Mouse (Mus musculus) embryonic fibroblast, embryonic 13.5 days (primary cell): ENCODE results near the gene Troap. TPM values are rescaled to one million over a fixed set of nuclear protein-coding genes. Genes with fewer than 3 reads are reported as not detected.

Experiments used
- H3K27ac ChIP-seq: 2 replicates; pipeline ENCODE4 v1.5.1; 2012; ENCODE audit warnings: low read length, control low read depth, inconsistent platforms; ENCODE audit not compliant: insufficient read depth
- H3K4me1 ChIP-seq: 2 replicates; pipeline ENCODE4 v1.6.1; 2011; ENCODE audit warnings: low read length; ENCODE audit not compliant: control insufficient read depth, insufficient read depth
- H3K4me3 ChIP-seq: 2 replicates; pipeline ENCODE4 v1.5.1; 2011; ENCODE audit warnings: mild to moderate bottlenecking, control low read depth, low read length; ENCODE audit not compliant: insufficient read depth
- CTCF ChIP-seq: IDR thresholded peaks from 2 replicates; pipeline ENCODE4 v1.5.1; 2011; ENCODE audit warnings: mild to moderate bottlenecking, control low read depth, low read length, moderate library complexity, borderline replicate concordance; ENCODE audit not compliant: insufficient read depth
- POLR2A ChIP-seq: IDR thresholded peaks from 2 replicates; pipeline ENCODE4 v1.6.1; 2011; ENCODE audit warnings: low read depth, mild to moderate bottlenecking, control low read depth, low read length, moderate library complexity
- polyA plus RNA-seq: library from polyadenylated mRNA; stranded (reverse); fragments of >200 nt; gene quantifications from 2 replicates; pipeline ENCODE4 v1.2.4, GENCODE M21; 2011; ENCODE audit warnings: low read depth; ENCODE audit not compliant: missing spikeins, insufficient read length

Gene Troap
- polyA plus RNA-seq, 1 experiment, result 19.9 TPM

DNA sequence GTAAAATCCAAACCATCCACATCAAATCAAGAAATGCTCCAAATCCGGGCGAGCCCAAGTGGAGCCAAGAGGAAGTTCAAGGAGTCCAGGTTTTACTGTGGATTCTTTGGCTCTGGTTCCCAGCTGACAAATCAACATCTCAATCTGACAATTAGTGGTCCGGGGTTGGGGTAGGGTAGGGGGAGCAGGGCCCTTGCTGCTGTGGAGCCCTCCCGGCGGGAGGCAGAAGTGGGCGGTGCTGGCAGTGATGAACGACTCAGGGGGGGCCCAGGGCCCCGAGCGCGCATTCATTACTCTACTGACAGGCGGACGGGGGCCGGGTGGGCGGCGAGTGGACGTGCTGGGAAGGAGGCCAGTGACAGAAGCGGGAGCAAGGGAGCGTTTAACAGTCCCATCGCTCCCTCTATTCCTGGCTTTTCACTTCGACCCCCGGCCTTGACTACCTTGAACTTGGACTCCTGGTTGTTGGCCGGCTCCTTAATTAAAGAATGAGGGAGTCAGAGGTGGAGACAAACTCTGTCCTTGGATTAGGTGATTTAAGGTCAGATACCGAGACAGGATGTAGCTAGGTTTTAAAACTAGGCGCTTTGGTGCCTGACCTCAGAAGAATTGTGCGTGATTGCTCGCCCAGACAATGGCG, 20.4 kb downstream of the Troap start:
- H3K27ac ChIP-seq, result no peak overlapping the region
- no peak for TF ChIP-seq POLR2A
- no peak for TF ChIP-seq CTCF
- no peak overlapping the region for H3K4me3 ChIP-seq
- no peaks in the 10 kb centered on the region for H3K4me1 ChIP-seq

DNA sequence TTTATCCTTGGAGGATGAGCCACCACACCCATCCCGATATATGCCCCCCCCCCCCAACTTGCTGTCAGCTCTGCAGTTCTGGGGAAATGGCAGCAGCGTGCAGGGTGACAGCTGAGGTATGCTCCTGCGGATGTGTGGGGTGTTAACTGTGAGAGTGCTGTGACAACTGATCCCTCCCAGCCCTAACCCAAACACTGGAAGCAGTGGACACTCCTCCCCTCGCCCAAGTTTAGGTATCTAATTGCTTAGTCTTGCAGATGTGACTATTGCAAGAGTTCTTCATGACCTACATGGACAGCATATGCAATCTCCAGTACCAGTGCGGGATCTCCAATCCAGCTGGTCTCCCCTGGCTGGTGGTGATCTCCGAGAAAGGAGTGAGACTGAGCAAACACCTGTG, 21.0 kb downstream of the Troap start:
- H3K4me3 ChIP-seq, result no peak overlapping the region
- no peak overlapping the region for H3K27ac ChIP-seq
- no peaks in the 10 kb centered on the region for H3K4me1 ChIP-seq
- TF ChIP-seq POLR2A (no peak), CTCF (no peak)

DNA sequence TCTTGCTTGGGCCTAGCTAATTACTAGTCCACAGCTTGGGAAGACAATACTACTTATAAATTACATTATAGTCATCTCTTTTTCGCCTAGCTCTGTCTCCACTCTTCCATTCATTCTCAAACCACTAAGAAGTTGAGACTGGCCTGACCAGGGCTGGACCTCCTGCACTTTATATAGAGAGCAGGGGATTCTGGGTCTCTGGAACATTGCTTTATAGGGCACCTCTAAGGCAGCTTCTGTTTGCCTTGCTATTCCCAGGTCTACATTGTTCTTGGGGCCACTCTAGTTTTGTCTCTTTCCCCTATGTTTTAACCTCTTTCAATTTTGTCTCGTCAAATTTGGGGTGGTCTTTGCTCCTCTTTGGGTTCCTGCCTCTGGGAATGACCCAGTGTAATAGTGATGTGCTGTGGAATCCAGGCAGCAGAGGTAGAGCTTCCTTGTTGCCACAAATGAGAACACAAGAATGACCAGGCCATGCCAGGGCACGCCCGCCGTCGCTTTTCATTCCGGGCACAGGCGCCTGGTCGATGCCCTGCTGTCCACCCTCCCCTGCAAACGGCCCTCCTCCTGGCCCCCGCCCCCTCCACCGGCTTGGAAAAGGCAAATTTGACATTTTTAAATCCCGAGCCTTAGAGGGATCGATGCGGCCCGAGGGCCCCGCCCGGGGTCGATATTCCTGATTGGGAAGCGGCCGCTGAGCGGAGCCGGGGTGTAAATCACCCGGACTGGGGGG, 21.9 kb downstream of the Troap start:
- H3K4me1 ChIP-seq, result no peaks in the 10 kb centered on the region
- no peak overlapping the region for H3K4me3 ChIP-seq

DNA sequence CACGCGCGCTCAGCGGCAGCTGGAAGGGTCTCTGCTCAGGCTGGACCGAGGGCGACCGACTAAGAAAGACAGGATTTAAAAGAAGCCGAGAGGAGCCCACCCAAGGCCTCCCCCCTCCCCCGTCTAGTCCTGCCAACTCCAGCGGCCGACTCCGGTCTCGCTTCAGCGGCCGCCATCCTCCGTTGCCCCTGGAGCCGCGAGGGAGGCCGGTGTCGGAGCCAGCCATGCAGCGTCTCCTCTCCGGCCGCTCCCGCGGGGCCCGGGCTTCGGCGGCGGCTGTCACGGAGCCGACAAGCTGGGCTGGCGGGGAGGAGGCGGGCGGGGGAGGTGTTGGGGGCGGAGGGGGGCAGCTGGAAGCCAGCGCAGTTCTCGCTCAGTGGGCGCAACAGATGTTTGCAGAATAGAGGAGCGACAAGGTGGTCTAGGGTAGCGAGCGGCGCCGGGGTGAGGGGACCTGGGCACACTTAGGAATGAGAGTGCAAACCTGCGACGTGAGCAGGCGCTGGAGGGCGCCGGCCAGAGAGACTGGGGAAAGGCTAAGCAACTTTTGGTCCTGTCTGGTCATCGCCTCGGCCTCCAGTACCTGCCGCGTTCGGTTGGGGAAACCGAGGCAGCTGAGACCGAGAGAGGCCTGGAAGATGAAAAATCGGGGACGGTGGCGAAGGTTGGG, 22.6 kb downstream of the Troap start:
- H3K4me1 ChIP-seq, result no peaks in the 10 kb centered on the region
- no peak for TF ChIP-seq POLR2A
- no peak overlapping the region for H3K4me3 ChIP-seq
- H3K27ac ChIP-seq, result no peak overlapping the region

More for the DNA sequence above, 21.9 kb downstream of the Troap start:
- no peak overlapping the region for H3K27ac ChIP-seq
- no peak for TF ChIP-seq POLR2A
- TF ChIP-seq CTCF, result no peak

DNA sequence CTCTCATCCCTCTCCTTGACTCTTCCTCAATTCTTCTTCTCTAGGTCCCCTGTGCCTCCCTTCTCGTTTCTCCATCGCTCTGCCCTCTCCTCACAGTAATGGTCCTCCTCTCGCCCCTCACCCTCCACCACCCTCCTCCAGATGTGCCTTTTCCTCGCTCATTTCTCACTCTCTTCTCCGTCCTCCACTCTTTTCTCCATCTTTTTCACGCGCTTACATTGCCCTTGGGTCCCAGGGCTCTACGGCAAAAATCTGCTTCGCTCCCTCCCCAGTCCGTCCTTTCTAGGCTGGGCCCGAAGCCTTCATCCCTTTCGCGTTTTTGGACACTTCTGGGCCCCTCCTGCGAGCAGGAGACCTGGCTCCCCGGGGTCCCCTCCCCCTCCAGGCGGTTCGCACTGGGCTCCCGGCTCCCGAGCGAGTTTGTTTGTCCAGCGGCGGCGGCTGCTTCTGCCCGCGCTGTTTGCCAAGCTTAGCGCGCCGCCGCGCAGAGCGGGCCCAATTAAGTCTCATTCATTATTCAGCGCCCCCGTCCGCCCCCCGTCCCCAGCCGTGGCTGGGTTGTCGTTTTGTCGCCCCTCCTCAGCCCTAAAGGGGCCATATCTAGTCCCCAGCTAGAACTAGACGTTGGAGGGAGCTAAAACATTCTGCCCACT, 23.6 kb downstream of the Troap start:
- TF ChIP-seq POLR2A (no peak), CTCF (no peak)
- Histone ChIP-seq H3K4me1 (no peaks in the 10 kb centered on the region), H3K27ac (no peak overlapping the region), H3K4me3 (peak overlapping the region; percentile 13; the same call in 1 of the 2 replicates)

DNA sequence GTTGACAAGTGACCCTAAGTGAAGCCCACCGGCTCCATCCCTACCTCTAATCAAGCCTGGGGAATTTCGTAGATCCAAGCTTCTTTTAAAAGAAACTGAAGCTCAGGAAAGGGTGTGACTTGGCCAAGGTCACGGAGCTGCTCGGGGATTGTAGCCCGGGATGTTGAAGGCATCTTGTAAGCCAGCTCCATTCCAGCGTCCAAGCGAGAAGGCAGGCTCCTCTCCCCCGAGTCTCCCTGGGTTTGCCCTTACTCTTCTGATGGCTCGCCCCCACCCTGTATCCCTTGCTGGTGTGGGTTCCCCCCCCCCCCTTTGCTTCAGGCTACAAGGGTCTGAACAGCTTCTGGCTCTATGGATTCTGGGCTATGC, 24.1 kb downstream of the Troap start:
- Histone ChIP-seq H3K4me1 (no peaks in the 10 kb centered on the region), H3K4me3 (no peak overlapping the region), H3K27ac (no peak overlapping the region)
- TF ChIP-seq POLR2A (no peak), CTCF (no peak)

DNA sequence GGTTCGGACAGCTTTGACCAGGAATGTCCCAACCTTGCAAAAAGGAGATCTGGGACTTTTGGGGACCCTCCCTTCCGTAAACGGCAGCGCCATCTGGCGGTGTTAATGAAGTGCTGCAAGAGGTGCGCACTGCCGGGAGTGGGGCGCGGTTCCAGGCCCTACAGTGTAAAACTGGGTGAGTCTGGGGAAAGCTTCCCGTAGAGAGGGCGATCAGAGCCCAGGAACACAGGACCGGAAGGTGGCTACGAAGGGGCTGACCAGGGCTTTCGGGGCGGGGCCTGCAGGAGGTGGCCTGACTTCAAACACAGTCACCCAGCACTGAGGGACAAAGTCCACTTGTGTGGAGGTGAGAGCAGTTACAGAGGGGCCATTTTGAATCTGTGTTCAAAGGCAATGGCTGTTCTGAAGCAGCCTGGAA, 24.8 kb downstream of the Troap start:
- TF ChIP-seq POLR2A, result no peak
- TF ChIP-seq CTCF, result peak; percentile 85
- Histone ChIP-seq H3K4me1 (no peaks in the 10 kb centered on the region), H3K4me3 (no peak overlapping the region), H3K27ac (no peak overlapping the region)

DNA sequence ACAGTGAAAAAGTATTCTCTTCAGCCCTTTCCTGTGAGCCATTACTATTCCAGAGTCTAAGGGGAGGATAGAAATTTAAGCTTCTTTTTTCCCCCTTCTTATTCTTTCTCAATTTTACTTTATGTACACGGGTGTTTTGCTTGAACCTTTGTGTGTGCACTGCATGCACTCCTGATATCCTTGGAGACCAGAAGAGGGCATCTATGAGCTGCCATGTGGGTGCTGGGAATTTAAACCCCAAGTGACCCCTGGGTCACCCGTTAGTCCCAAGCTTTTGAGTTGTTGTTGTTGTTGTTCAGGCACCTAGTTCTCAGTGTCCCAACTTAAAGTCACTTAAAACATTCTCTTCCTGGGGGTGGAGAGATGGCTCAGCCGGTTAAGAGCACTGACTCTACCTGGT, 25.6 kb downstream of the Troap start:
- no peak for TF ChIP-seq CTCF
- TF ChIP-seq POLR2A, result no peak
- Histone ChIP-seq H3K4me3 (no peak overlapping the region), H3K4me1 (no peaks in the 10 kb centered on the region), H3K27ac (no peak overlapping the region)

DNA sequence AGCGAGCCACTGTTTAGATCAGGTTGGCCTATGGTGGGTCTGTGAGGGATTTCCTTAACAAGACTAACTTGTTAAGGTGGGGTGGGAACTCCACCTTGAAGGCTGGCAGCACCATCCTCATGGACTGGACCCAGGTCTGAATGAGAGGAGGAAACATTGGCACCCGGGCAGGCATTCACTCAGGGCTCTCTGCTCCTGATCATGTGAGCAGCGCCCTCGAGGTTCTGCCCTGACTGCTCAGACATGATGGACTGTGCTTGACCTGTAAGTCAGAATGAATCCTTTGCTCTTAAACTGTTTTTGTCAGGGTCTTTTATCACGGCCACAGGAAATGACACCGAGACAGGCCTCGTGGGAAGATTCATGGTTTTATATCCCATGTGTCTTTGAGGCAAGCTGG, 30.9 kb downstream of the Troap start:
- H3K27ac ChIP-seq, result no peak overlapping the region
- no peaks in the 10 kb centered on the region for H3K4me1 ChIP-seq
- TF ChIP-seq POLR2A (no peak), CTCF (no peak)
- H3K4me3 ChIP-seq, result no peak overlapping the region
